Mouse (Mus musculus): ENCODE measurements at regions not wholly inside any gene's neighbourhood (a gene's known extent, or its start where the extent isn't known, plus 50 kb on each side); places are given as distances from the start of the nearest gene placed in this dataset.
"Not testable (repeated sequence)": the region's sequence is repeated elsewhere in the genome, so short reads cannot be mapped to it uniquely, and the experiment has no call there.

DNA sequence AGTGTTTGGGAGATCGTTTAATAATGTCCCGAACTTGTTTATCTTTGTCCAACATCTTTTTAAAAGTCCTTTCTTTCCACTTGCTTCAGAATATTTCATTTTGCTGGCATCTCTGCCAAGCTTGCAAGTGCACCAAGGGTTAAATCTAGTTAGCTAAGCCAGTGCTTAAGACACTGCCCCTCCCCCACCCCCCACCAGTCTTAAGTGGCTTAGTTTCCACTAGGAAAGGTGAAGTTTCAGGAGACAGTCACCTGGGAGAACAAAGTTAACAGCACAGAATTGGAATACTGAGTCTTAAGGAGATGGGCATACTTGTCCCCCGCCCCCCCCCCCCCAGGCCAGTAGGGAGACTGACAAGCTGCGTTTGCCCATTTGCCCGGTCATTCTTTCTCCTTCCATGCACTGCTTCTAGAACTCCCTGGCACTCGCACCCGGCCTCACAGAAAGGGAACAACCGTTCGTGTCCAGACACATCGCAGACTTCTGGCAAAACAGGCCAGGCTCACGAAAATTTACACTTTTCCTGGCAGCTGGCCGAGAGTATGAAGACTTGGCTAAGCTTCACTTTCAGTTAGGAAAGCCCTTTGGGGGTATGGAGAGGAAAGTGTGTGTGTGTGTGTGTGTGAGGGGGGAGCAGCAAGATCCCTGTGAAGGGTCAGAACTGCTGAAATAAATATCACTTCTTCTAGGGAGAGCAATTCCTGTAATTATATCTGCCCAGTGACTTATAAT, 219.2 kb downstream of the Bcl11a start:
- in situ Hi-C loops (cut with MboI, MseI), result no loop called here

DNA sequence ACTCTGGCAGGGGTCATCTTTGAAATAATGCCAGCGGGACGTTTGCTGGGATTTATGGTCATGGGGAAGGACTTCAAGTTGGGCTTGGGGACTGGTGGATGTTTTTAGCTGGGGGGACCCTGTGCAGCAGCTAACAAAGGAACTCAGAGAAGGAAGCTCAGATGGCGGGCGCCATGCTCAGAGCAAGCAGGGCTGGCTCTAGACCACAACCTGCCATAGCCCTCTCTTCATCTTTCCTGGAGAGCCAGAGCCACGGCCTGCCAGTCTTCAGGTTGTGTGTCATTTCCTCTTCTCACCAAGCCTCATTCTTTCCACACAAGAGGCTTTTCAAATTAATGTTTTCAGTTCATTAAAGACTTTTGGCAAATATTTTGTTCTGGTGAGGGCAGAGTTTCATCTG, 219.9 kb downstream of the Bcl11a start:
- in situ Hi-C loops (cut with MboI, MseI), result no loop called here

DNA sequence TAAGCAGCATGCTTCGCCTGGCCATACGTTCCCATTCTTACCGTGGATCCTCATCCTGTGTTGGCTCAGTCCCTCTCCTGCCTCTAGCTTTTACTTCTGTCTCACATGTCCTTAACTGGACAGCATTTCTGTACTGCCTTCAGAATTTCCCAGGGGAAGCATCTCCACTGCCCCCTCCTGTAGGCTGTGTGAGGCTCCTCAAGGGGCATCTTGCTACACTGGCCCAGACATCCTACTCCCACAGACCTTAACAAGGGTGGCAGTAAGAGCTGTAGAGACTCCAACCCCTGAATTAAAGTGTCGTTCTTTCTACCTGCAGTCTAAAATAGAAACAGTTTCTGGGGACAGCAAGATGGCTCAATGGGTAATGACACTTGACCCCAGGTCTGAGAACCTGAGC, 222.5 kb downstream of the Bcl11a start:
- in situ Hi-C loops (cut with MboI, MseI), result no loop called here

DNA sequence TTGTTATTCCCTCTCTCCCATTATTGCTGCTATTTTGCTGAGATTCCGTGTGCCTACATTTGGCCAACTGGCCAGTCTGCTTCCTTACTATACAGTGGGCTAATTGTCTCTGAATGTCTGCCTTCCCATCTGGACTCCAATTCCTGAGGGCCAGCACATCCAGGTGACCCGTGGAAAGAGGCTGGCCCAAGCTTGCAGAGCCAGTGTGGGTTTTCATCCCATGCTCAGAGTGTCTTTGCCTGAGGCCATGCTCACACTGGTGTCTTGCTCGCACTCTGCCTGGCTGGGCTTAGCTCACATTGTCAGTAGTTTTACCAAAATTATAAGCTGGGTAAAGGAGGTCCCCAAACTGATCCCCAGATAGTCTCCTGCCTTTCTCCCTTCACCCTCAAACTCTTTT, 223.3 kb downstream of the Bcl11a start:
- in situ Hi-C loops (cut with MboI, MseI), result no loop called here

DNA sequence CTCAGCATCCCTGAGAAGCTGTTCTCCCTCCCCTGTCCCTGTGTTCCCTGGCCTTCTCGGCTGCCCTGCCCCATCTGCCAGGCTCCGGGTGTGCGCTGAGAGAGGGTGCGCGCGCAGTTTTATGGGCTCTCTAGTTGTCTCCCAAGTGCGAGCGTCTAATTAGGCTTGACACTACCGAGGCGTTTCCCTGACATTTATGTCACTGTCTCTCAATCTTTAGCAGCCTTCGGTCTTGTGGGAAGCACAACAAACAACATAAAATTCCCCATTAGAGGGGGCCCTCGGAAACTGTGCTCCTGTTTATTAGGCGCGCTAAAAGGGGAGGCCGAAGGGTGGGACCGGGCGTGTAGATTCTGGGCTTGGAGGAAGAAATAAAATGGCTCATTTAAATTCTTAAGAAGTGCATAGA, 227.3 kb downstream of the Bcl11a start:
- in situ Hi-C loops (cut with MboI, MseI), result no loop called here

DNA sequence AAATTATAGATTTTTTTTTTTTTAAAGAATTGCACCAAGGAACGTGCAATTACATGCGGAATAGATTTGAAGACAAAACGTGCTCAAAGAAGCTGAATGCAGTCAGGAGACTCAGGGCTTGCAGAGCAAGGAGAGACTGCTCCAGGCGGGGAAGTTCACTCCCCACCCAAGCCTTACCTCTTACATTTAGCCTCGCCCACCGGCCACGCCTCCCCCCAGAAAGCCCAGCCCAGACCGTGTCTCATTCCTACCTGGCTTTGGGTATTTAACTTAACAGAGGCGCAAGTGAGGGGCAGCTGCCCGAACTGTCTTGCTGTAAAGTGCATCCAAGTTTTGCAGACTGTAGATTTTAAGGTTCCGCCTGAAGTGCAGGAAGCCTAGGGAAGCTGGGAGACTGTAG, 227.8 kb downstream of the Bcl11a start:
- in situ Hi-C loops (cut with MboI, MseI), result no loop called here

DNA sequence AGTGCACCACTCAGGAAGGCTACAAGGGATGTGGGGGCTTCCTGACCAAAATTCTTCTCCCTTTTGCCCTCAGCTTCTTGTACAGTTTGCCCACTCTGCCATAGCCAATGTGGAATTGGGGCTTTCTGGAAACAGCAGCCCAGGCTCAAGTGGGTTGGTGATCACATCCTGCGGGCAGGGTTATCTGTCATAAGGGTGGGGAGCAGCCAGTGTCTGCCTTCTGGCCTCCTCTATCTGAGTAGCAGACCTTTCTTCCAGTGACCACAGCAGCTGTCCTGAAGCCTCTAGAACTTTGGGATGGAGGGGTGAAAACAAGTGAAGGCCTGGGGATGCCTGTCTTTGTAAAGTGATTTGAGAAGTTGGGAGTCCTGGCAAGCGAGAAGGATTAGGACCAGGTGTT, 228.2 kb downstream of the Bcl11a start:
- in situ Hi-C loops (cut with MboI, MseI), result no loop called here

DNA sequence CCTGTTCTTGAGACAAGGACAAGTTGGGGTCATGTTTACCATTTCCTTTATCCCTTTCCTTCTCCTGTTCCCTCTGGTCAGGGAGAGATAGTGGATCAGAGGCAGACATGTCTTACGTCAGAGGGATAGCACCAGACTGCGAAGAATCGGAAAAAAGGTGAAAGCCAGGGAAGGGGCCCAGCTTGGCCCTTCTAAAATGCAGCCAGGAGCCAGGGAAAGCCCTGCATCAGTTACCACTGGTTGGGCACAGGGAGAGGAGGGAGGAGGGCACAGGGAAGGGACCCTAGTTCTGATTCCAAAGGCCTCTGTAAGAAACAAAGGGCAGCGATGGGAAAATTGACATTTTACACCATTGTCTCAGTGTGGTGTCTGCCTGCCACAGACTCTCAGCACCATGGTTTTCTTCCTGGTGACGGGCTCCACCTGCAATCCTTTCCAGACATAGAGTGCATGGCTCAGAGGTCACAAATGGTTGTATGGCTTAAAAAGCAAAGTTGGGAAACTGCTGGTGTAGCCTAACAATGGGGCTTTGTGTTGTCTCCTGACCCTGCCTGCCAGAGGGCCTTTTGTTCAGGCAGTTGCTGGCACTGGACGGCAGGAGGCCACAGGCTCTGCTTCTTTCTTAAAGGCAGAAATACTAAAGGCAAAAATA, 229.9 kb downstream of the Bcl11a start:
- in situ Hi-C loops (cut with MboI, MseI), result no loop called here

DNA sequence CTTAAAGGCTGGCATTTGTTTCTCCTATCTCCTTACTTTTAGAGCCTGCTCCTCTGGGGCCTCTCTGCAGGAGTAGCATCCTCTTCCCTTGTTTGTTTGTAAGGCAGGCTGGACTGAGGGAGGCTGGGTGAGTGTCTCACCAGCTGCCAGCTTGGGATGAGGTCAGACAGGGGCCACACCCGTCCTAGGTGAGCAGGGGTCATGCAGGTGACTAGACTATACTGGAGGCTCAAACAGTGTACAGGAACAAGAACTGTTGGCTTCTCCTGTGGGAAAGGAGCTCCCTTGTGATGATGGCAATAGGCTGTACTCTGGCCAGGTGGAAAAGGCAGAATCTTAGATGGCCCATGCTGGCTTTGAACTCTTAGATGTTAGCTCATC, 230.4 kb downstream of the Bcl11a start:
- in situ Hi-C loops (cut with MboI, MseI), result no loop called here

DNA sequence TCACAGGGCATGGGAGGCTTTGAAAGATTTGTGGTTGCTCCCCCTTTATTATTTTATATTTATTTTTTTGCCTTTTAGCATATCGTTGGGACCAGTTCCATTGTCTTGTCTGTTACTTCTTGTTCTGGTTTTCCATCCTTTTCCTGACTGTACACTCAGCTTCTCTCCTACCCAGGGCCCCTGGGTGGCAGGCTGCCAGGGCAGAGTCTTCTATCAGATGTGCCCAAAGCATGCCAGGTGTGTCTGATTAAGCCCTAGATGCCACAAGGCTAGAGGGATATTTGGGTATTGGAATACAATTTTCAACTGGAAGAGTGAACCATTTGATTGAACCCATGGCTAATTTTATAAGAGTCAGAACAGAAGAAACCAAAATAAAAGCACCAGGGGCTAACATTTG, 236.2 kb downstream of the Bcl11a start:
- in situ Hi-C loops (cut with MboI, MseI), result no loop called here

DNA sequence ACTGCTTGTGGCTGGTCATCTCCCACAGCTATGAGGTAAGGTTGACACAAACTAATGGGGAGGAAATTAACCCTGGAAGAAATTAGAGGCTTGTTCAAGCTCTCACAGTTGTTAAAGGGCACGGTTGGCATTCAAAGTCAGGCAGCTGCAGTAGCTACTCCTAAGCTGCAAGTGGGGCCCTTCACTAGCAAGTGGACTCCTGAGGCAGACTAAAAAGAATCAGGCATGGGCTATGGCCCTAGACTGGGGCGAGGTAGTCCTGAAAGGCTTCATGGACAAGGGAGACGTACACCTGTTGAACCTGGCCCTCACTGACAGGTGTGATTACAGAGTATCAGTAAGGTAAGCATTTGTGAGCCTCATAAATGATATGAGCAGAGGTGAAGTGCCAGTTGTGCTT, 237.7 kb downstream of the Bcl11a start:
- in situ Hi-C loops (cut with MboI, MseI), result no loop called here

DNA sequence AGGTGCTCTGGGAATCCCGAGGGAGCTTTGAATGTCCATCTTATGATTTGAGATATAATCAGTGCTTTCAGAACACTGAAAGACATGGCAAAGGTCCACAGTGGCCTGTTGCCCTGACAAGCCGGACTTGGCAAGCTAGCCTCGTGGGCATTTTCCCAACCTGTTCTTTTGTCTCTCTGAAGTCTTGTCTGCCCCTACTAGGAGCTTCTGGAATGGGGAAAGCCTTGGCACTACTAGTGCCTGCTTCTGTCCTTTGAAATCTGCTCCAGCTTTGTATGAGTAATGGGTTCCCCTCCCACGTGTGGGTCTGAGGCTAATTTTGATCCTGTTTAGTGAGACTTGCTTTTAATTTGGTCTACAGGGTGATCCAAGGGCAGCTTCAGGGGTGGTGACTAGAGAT, 238.3 kb downstream of the Bcl11a start:
- in situ Hi-C loops (cut with MboI, MseI), result no loop called here

DNA sequence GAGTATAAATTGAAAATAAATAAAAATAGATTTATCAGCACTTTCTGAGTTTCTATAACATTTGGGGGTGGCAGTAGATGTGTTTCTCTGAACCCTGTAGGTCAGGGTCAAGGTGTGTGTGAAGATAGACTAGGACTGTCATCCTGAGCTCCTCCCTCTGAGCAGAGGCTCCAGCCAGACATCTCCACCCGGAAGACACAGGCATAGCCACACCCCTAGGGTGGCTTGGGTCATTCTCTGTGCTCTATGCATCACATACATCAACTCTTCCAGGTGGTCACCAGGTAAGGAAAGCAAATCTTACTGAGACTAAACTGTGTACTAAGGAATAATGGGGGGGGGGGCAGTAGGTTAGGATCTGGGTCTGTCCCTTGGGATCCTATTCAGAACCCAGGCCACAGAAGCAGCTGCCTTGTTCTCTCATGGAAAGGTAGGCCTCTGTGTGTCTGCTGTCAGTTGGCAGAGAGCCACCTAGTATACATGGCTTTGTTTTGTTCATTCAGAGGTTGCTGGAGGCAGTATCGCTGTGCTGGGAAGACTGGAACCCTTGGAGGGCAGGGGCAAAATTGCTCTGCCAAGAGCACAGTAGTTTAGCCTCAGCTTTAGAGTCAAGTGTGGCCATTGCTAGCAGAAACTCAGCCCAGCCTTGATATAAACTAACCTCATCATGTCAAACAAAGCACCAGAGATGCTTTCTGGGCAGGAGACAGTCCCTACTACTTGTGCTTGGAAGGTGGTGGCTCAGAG, 240.3 kb downstream of the Bcl11a start:
- in situ Hi-C loops (cut with MboI, MseI), result no loop called here

DNA sequence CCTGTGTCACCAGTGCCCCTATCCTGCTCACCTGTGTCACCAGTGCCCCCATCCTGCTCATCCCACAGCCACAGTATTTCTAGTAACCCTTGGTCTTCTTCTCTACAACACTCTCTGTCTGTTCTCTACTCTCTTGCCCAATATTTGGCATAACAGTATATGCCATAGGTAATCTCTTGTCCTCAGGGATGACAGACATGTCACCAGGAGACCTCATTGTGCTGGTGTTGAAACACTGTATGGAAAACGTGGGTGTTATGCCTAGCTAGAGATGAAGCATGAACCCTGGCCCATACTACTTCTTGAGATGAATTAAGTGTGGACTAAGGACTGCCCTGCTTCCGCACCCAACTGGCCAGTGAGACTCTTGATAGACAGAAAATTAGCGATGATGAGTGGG, 241.4 kb downstream of the Bcl11a start:
- in situ Hi-C loops (cut with MboI, MseI), result no loop called here

DNA sequence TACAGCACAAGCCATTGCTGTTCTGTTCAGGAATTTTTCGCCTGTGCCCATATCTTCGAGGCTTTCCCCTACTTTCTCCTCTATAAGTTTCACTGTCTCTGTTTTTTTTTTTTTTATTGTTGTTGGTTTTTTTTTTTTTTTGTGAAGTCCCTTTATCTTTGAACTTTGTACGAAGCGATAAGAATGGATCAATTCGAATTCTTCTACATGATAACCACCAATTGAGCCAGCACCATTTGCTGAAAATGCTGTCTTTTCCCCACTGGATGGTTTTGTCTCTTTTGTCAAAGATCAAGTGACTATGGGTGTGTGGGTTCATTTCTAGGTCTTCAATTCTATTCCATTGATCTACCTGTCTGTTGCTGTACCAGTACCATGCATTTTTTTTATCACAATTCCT, 244.6 kb downstream of the Bcl11a start:
- in situ Hi-C loops (cut with MboI, MseI), result not testable (repeated sequence)

DNA sequence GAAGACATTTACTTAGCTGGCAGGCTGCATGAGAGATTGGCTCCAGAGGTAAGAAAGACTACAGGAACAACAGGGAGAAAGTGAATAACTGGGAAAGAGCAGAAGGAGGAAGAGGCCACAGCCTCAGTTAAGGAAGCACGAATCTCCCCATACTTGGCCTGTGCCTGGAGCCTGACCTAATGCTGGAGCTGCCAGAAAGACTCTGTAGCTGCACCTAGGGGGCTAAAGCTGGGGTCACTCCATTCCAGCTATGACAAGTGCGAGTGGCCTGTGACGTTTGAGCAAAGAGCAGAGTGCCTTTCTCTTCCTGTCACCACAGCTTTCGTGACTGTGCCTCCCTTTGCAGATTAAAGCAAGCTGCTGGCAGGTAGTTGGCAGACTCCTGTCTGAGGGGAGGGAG, 250.6 kb downstream of the Bcl11a start:
- in situ Hi-C loops (cut with MboI, MseI), result no loop called here

DNA sequence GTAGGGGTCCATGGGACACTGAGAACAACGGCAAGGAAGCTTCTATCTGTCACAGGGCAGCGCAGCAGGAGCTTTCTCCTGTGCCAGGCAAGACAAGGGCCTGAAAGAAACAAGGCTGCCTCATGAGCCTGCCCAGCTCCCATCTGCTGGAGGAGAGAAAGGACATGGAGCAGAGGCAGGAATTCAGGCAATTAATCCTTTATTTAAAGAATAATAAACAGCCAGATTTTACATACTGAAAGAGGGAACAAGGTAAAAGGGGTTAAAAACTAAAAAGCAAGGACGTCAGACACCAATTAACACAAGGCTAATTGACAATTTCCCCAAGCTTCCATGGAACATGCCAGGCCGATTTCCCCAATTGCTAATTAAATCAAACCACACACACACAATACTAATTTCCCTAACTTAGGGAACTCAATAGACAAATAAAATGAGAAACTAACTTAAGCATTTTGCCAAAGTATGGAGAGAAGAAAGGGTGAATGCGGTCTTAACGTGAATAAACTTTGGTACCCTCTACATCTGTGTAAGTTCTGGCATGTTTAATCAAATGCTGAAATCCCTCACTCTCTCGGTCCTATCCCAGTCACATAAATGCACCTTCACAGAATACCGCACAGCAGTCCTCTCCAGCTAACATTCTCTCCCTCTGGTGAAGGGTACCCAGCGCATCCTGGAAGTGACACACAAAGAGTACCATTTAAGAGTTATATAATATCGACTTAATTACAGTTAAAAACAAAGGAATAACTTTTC, 252.7 kb downstream of the Bcl11a start:
- in situ Hi-C loops (cut with MboI, MseI), result no loop called here

DNA sequence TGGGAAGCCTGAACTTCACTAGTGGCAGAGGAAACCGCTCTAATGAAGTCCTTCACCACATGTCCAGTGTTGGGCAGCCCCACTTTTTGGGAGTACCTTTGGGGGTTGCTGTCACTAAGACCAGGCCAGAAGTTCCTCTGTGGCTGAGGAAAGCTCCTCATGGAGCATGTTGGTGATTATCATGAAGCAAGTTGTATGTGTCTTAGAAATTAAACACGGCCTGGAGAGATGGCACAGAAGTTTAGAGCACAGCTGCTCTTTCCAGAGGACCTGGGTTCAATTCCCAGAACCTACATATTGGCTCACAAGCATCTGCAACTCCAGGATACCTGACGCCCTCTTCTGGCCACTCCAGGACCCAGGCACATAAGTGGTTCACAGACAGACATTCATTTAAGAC, 254.4 kb downstream of the Bcl11a start:
- in situ Hi-C loops (cut with MboI, MseI), result no loop called here

DNA sequence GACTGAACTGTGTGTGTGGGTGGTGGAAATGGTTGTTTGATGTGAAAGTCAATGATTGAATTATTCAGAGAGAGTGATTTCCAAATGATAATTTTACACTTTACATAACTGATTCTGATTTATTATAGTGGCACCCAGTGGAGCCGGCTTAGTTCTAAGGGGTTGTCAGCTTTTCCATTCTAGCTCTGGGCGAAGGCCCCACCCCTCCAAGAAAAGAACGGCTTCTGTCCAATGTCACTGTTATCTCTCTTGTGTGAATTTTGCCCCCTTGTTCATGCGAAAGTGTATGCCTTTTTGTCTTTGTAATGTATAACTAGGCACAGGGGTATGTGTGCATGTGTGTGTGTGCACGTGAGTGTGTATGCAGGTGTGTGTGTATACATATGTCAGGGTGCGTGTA, 255.3 kb downstream of the Bcl11a start:
- in situ Hi-C loops (cut with MboI, MseI), result no loop called here

DNA sequence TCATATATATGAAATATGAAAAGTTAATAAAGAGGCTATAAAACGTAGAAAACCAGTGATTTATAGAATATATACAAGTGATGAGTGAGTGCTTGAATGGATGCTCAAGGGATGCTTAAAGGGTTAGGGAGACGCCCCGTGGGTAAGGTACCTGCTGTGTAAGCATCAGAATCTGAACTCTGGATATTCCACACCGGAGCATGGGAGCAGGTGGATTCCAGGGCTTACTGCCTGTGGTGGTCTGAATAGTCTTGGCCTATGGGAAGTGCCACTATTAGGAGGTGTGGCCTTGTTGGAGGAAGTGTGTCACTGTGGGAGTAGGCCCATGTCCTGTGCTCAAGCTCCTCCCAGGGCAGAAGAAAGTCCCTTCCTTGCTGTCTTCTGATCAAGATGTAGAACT, 257.4 kb downstream of the Bcl11a start:
- in situ Hi-C loops (cut with MboI, MseI), result no loop called here

DNA sequence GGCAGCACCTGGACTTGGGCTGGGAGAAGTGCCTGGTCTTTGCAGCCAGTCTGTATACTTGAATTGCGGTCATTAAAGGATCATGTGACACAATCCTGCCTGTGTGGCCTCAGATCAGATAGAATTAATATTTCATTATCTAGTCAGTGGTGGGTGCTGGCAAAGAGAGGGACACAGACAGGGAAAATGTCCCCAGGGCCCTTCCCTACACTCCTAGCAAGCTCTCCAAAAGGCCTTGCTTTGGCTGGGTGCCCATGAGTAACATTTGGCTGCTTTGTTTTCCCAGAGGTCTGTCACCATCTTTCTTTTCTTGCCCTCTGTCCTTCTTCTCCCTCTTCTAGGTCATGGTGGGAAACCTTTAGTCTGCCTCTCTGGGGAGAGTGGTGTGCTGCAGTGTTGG, 260.3 kb downstream of the Bcl11a start:
- in situ Hi-C loops (cut with MboI, MseI), result no loop called here

DNA sequence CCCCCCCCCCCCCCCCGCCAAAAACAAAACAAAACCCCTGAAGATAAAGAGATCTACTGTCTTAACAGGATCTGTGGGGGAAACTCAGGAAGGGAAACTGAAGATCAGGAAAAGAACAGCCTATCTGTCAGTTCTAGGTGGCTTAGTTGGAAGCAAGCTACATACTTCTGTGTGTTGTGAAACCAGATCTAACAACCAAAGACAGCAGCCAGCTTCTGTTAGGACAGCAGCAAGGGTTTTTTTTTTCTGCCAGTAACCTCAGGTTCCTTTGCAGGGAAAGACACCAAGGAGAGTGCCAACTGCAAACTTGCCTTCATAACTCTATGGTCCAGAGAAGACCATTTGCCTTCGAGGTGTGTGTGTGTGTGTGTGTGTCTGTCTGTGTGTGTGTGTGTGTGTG, 261.2 kb downstream of the Bcl11a start:
- in situ Hi-C loops (cut with MboI, MseI), result no loop called here
